Mouse (Mus musculus) left cerebral cortex, adult 2 months (tissue): ENCODE measurements at regions not wholly inside any gene's neighbourhood (a gene's known extent, or its start where the extent isn't known, plus 50 kb on each side); places are given as distances from the start of the nearest gene placed in this dataset.
A peak's percentile ranks its signal among the peaks of the same experiment; 100 is the strongest.

Experiments
- DNase-seq, 2 experiments: peaks; one replicate each; pipeline ENCODE4 v3.0.0; 2021 to 2022; ENCODE audit warnings: low spot score in 2 of 2, mixed read lengths in 1 of 2; ENCODE audit errors: extremely low spot score in 1 of 2
- H3K27ac ChIP-seq: fragments of 200-600 bp; 2 replicates; pipeline ENCODE4 v1.8.1; 2022
- H3K4me3 ChIP-seq: fragments of 200-600 bp; 2 replicates; pipeline ENCODE4 v1.8.1; 2022
- CTCF ChIP-seq: fragments of 200-600 bp; IDR thresholded peaks from 2 replicates; pipeline ENCODE4 v1.8.1; 2022; ENCODE audit warnings: antibody characterized with exemption, mild to moderate bottlenecking, moderate library complexity
- intact Hi-C: fragments of 180-260 bp; cut with DNase I; formaldehyde crosslinking; loops from one replicate; pipeline ENCODE4 v1.15.1; 2025

GRCm38 (mm10) chr6:110120406-110120805 lies 525.0 kb upstream of the Grm7 start:
- Histone ChIP-seq H3K27ac (no peak overlapping the region), H3K4me3 (no peak overlapping the region)
- DNase-seq: no peak
- TF ChIP-seq CTCF: no peak
- intact Hi-C loops: no loop called here

GRCm38 (mm10) chr6:110132271-110132670 lies 513.1 kb upstream of the Grm7 start:
- no peak for TF ChIP-seq CTCF
- intact Hi-C loops: loop anchor here (5.0 to 10.0 kb wide), 2 partner anchors 270 to 1237 kb away; no protein-coding TSS in a partner anchor
- DNase-seq: no peak
- no peak overlapping the region for H3K27ac ChIP-seq
- no peak overlapping the region for H3K4me3 ChIP-seq

- DNase-seq: no peak
- Histone ChIP-seq H3K4me3 (no peak overlapping the region), H3K27ac (no peak overlapping the region)
- no peak for TF ChIP-seq CTCF
- intact Hi-C loops: loop anchor here (5.0 to 10.0 kb wide), 2 partner anchors 271 to 1239 kb away; no protein-coding TSS in a partner anchor
Observed at GRCm38 (mm10) chr6:110133587-110133986, 511.8 kb upstream of the Grm7 start.

- no peak for TF ChIP-seq CTCF
- intact Hi-C loops: loop anchor here (2.0 to 10.0 kb wide), 3 partner anchors 395 to 1242 kb away; no protein-coding TSS in a partner anchor
- H3K27ac ChIP-seq: no peak overlapping the region
- H3K4me3 ChIP-seq: no peak overlapping the region
- peak; percentile 29 to 33 for DNase-seq
Observed at GRCm38 (mm10) chr6:110137043-110137650, 508.2 kb upstream of the Grm7 start.

GRCm38 (mm10) chr6:110139396-110139795 lies 506.0 kb upstream of the Grm7 start:
- DNase-seq: no peak
- H3K4me3 ChIP-seq: no peak overlapping the region
- TF ChIP-seq CTCF: no peak
- intact Hi-C loops: loop anchor here (5.0 to 10.0 kb wide), 2 partner anchors 397 to 1245 kb away; no protein-coding TSS in a partner anchor
- H3K27ac ChIP-seq: no peak overlapping the region

- no peak for DNase-seq
- no peak overlapping the region for H3K27ac ChIP-seq
- no peak for TF ChIP-seq CTCF
- intact Hi-C loops: no loop called here
- no peak overlapping the region for H3K4me3 ChIP-seq
Observed at GRCm38 (mm10) chr6:110168539-110168938, 476.8 kb upstream of the Grm7 start.

- TF ChIP-seq CTCF: no peak
- no peak overlapping the region for H3K4me3 ChIP-seq
- H3K27ac ChIP-seq: no peak overlapping the region
- DNase-seq: no peak
- intact Hi-C loops: no loop called here
Observed at GRCm38 (mm10) chr6:110205973-110206372, 439.4 kb upstream of the Grm7 start.

- H3K4me3 ChIP-seq: no peak overlapping the region
- DNase-seq: no peak
- H3K27ac ChIP-seq: no peak overlapping the region
- TF ChIP-seq CTCF: no peak
- intact Hi-C loops: no loop called here
Observed at GRCm38 (mm10) chr6:110208822-110209221, 436.6 kb upstream of the Grm7 start.

GRCm38 (mm10) chr6:110247490-110247889 lies 397.9 kb upstream of the Grm7 start:
- no peak for DNase-seq
- TF ChIP-seq CTCF: no peak
- no peak overlapping the region for H3K4me3 ChIP-seq
- intact Hi-C loops: no loop called here
- H3K27ac ChIP-seq: no peak overlapping the region

- Histone ChIP-seq H3K4me3 (no peak overlapping the region), H3K27ac (no peak overlapping the region)
- intact Hi-C loops: no loop called here
- no peak for DNase-seq
- TF ChIP-seq CTCF: no peak
Observed at GRCm38 (mm10) chr6:110296549-110296948, 348.8 kb upstream of the Grm7 start.
